Mouse (Mus musculus): Measurements from ENCODE around the gene Pcnx.

The Pcnx gene

GRCm38 (mm10) chr12:81859351-81860307 is at the start of gene Pcnx:
Gene Pcnx, plus strand, starts transcription at chr12:81860023.
- DNase-seq, result peak; percentile 85

GRCm38 (mm10) chr12:81810417-81810816 is 49.4 kb upstream of the Pcnx start:
- DNase-seq, result no peak

- DNase-seq, result no peak
Measured at GRCm38 (mm10) chr12:81814742-81815141, 45.1 kb upstream of the Pcnx start.

- no peak for DNase-seq
Measured at GRCm38 (mm10) chr12:81816330-81817125, 43.3 kb upstream of the Pcnx start.

- DNase-seq, result no peak
Measured at GRCm38 (mm10) chr12:81817126-81817505, 42.7 kb upstream of the Pcnx start.

GRCm38 (mm10) chr12:81820700-81821099 is 39.1 kb upstream of the Pcnx start:
- DNase-seq, result peak; percentile 74

- DNase-seq, result no peak
Measured at GRCm38 (mm10) chr12:81822176-81822575, 37.6 kb upstream of the Pcnx start.

GRCm38 (mm10) chr12:81822778-81823480 is 36.9 kb upstream of the Pcnx start:
- DNase-seq, result peak; percentile 80

- no peak for DNase-seq
Measured at GRCm38 (mm10) chr12:81828355-81828754, 31.5 kb upstream of the Pcnx start.

- DNase-seq, result no peak
Measured at GRCm38 (mm10) chr12:81832039-81832738, 27.6 kb upstream of the Pcnx start.

- no peak for DNase-seq
Measured at GRCm38 (mm10) chr12:81833094-81833493, 26.7 kb upstream of the Pcnx start.

GRCm38 (mm10) chr12:81836162-81836561 is 23.7 kb upstream of the Pcnx start:
- DNase-seq, result no peak

- DNase-seq, result no peak
Measured at GRCm38 (mm10) chr12:81837463-81837862, 22.4 kb upstream of the Pcnx start.

- DNase-seq, result no peak
Measured at GRCm38 (mm10) chr12:81839663-81840062, 20.2 kb upstream of the Pcnx start.

GRCm38 (mm10) chr12:81841046-81841445 is 18.8 kb upstream of the Pcnx start:
- DNase-seq, result no peak

GRCm38 (mm10) chr12:81843501-81843900 is 16.3 kb upstream of the Pcnx start:
- DNase-seq, result peak; percentile 80

- no peak for DNase-seq
Measured at GRCm38 (mm10) chr12:81844572-81844971, 15.3 kb upstream of the Pcnx start.

GRCm38 (mm10) chr12:81844981-81845380 is 14.8 kb upstream of the Pcnx start:
- DNase-seq, result no peak

- DNase-seq, result no peak
Measured at GRCm38 (mm10) chr12:81849629-81850028, 10.2 kb upstream of the Pcnx start.

GRCm38 (mm10) chr12:81852551-81852950 is 7.3 kb upstream of the Pcnx start:
- no peak for DNase-seq

GRCm38 (mm10) chr12:81852977-81853376 is 6.8 kb upstream of the Pcnx start:
- no peak for DNase-seq

- DNase-seq, result no peak
Measured at GRCm38 (mm10) chr12:81853543-81853942, 6.3 kb upstream of the Pcnx start.
